Mouse (Mus musculus) kidney, postnatal 14 days (tissue): ENCODE data around the gene Gm36028.
A peak's percentile ranks its signal among the peaks of the same experiment; 100 is the strongest.

Experiments used
- DNase-seq: peaks from one replicate; pipeline ENCODE4 v3.0.0; 2022; ENCODE audit warnings: mixed read lengths

Gene Gm36028

DNA sequence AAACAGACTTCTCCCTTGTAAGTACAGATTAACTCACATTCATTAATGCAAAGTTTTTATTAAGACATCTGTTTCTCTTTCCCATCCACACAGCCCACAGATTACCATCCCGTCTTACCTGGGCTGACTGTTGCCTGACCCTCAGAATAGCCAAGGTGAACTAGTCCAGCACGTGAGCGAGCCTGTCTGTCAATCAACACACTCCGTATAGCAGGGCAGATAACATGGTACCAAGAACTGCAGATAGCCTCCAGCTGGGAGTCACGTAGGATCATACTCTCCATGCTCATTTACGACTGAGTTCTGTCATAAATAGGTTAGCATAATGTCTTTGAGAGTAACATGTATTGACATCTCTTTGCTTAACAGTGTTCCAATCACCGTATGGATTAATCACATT lies at the start of gene Gm36028:
Gene Gm36028, minus strand, starts transcription at position 118 of the 400 bp plus-strand sequence.
- no peak for DNase-seq

DNA sequence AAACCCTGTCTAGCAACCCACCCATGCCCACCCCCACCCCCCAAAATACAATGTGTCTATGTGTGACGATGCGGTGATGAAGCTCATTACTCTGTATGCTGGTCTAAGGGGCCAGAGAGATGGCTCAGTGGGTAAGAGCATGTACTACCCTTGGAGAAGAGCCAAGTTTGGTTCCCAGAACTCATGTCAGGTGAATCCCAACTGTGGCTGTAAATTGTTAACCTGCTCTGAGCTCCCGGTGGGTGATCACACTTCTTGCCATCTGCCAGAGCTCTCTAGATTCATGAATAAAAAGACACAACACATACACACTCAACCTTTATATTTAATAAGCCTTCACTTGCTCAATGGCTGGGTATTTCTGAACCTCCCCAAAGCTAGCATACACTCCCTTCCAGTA lies 45.5 kb upstream of the Gm36028 start:
- peak; percentile 59 for DNase-seq

DNA sequence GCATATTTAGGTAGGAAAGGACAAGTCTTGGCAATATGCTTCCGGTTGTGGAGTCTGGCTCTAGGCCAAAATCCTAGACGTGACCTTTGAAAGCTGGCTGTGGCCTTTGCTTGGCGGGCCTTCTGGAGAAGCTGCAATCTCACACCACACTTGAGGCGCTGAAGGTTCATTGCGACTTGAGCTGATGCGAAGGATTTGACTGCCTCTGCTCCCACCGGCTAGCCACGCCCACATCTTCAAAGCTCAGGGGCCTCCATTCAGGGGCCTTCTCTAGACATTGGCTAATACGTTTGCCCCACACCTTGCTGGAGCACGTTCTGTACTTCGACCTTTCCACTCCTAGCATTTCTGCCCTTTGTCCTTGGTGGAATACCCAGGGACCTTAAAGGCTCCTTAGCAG lies 40.4 kb upstream of the Gm36028 start:
- peak; percentile 56 for DNase-seq

GRCm38 (mm10) chr16:37899357-37899756 lies 38.4 kb upstream of the Gm36028 start:
- DNase-seq = peak; percentile 67

DNA sequence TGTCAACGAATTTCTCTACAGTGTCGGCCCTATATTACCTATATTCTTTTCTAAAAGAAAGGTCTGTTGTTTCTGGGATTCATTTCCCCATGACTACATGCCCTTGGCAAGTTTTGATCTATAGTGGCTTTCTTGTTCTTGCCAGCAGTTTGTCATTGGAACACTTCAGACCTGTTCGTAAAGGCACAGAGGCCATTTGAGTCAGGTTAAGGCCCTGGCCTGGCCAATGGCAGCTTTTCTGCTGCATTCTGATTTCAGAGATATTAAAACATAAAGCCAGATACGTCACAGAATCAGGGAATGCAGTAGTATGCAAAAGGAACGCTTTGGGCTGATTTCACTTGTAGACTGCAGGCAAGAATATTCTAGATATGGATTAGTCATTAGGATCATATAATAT lies 37.8 kb upstream of the Gm36028 start:
- DNase-seq = no peak

DNA sequence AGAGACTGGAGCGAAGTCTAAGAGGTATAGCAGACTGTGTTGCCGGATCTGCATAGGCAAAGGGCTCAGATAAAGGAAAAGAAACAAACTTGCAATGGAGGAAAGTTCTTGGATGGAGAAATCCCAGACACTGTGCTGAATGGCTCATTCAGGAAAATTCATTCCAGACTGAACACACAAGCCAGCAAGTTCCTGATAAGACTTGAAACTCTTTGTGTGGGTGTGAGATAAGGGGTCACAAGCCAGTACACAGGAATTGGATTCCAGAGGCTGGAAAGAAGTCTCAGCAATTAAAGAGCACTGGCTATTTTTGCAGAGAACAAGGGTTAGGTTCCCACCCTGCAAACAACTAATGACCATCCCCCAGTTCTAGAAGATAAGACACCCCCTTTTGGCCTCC lies 33.0 kb upstream of the Gm36028 start:
- no peak for DNase-seq

GRCm38 (mm10) chr16:37893381-37893780 lies 32.4 kb upstream of the Gm36028 start:
- DNase-seq = no peak

- no peak for DNase-seq
Observed at GRCm38 (mm10) chr16:37892667-37893066, 31.7 kb upstream of the Gm36028 start.

DNA sequence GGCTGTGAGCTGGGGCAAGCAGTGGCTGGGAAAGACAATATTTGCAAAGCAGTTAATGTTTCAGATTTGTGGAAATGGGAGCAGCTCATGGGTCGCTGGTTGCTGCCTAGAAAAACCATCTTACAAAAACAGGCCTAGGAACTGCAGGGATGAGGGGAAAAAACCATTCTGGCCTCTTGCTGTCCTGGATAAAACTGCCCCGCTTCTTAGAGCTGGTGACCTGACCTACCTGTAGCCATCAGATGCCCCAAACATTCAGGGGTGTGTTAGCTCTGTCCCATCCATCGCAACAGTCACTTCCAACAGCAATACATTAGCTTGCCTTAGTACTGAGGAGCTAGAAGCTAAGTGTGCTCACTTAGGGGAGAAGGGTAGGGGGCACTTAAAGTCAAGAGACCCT lies 28.0 kb upstream of the Gm36028 start:
- DNase-seq = no peak

DNA sequence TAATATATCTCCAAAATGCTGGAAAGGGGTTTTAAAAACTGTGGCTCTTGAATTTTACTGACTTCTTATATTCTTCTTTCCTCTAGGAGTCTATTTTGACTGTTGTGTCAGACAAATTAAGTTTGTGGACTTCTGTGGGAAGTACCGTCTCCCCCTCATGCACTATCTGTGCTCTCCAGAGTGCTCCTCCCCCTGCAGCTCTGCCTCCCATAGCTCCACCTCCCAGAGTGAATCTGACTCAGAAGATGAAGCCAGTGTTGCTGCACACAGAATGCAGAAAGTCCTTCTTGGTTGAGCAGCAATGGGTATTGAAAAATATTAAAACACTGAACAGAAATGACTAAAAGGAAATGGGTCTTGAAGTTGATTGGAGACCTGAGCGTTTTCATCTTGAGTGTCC lies 20.2 kb upstream of the Gm36028 start:
- DNase-seq = no peak

- no peak for DNase-seq
Observed at GRCm38 (mm10) chr16:37879750-37880419, 18.9 kb upstream of the Gm36028 start.

GRCm38 (mm10) chr16:37878951-37879505 lies 18.1 kb upstream of the Gm36028 start:
- DNase-seq = no peak

GRCm38 (mm10) chr16:37877406-37877805 lies 16.5 kb upstream of the Gm36028 start:
- no peak for DNase-seq

- no peak for DNase-seq
Observed at GRCm38 (mm10) chr16:37874501-37875235, 13.7 kb upstream of the Gm36028 start.

- DNase-seq = peak; percentile 63
Observed at GRCm38 (mm10) chr16:37871112-37871715, 10.3 kb upstream of the Gm36028 start.

DNA sequence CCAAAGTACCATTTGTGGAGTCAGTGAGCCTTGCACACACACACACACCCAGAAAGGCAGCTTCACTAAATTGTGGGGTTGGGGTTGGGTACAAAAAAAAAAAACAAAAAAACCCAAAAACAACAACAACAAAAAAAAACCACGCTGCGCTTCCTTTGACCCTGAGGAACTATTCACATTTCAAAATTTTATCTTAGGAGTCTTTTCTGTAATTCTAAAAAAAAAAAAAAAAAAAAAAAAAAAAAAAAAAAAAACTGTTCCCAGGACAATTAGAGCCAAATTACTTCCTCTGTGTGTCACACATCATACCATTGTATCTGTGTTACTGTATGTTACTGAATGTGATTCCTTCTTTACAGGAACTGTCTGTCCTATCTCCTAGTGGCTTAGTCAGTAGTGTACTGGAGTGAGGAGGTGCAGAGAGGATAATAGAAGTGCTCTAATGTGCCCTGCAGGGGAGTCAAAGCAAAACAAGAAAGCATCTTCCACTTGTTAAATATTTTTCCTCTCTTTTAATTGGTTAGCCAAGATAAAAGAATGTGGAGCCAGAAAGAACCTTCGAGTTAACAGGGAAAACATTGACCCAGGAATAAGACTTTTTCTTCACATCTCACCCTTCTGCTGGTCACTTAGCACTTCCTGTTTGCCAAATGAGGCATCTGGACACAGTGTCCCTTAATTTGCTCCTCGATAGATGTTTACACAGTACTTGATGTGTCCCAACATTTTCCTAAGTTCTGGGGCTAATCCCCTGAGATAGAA lies 8.7 kb upstream of the Gm36028 start:
- no peak for DNase-seq

DNA sequence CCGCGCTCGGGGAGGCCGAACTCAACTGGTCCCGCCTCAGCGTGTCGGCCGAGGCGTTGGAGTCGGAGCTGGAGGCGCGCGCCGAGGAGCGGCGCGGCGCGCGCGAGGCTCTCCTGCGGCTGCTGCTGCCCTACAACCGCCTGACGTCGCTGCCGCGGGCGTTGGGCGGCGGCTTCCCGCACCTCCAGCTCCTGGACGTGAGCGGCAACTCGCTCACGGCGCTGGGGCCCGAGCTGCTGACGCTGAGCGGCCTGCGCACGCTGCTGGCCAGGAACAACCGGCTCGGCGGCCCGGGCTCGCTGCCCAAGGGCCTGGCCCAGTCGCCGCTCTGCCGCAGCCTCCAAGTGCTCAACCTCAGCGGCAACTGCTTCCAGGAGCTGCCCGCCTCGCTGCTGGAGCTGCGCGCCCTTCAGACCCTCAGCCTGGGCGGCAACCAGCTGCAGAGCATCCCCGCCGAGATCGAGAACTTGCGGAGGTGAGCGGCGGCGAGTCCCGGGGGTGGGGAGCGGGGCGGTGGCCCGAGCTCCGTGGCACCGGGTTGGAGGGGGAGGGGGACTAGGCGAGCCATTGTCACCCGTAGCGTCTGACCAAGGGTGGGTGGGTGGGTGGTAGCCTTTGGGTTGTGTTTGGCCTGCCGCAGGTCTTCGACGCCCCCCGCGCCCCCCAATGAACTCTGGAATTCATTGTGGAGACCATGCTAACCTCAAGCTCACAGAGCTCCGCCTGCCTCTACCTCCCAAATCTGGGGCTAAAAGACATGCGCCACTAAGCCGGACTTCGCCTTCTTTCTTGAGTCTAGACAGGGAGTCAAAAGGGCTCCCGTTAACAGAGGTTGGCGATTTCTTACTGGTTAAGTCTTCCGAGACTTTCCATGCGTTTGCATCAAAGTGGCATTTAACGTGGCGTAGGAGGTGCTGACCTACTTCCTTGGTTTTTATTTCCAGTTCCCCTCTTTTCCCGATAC lies 7.8 kb upstream of the Gm36028 start:
- DNase-seq = peak; percentile 75

DNA sequence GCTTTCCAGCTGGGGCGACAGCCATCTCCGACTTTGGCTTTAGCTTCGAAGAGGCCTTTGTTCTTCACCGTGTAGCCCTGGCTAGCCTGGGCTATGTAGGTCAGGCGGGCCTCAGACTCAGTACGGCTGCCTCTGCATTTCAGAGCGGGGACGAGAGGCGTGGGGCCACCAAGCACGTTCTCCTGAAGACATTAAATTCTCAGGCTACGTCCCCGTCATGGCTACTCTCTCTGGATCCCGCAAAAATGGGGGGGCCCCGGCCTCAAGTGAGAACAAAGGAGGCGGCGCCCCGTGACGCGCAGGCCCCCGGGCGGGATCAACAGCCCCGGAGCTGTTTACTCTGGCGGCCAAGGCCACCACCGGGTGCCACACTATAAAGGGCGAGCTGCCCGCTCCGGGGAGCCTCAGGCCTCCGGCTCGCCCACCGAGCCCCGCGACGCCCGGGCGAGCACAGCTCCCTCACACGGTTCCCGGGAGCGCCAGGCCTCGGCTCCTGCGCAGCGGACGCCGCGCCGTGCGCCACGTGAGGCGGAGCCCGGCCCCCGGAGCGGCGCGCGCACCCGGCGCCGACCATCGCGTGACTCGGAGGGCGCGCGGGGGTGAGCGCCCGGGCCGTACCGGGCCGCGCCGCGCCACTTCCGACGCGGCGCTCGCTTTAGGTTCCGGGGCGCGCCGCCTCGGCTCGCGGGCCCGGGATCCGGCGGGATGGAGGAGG lies 7.0 kb upstream of the Gm36028 start, which contains the start of gene Lrrc58:
Gene Lrrc58, plus strand, starts transcription at position 599 of the 715 bp plus-strand sequence.
- peak; percentile 93 for DNase-seq

GRCm38 (mm10) chr16:37865841-37866240 lies 4.9 kb upstream of the Gm36028 start:
- no peak for DNase-seq

- DNase-seq = no peak
Observed at GRCm38 (mm10) chr16:37863876-37864275, 2.9 kb upstream of the Gm36028 start.

DNA sequence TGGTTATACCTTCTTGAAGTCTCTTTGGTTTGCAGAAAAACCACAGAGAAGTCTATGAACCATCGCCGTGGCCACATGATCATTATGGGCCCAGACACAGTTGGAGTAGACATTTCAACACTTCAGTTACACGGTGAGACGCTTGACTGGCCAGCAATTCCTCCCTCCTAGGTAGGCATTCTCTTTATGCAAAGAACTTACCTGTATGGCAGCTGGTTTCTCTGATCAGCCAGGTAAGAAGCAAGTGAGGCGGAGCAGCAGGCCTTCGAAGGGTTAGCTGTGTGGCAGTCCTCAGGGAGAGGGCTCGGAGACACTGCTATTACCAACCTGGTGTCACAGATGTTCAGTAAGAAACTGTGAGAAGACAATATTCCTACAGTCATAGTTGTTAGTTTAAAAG lies 733 bp downstream of the Gm36028 start:
- peak; percentile 44 for DNase-seq
